Mouse (Mus musculus): Measurements from ENCODE around the gene Gm38392. TPM values are rescaled to one million over a fixed set of nuclear protein-coding genes. Genes with fewer than 3 reads are reported as not detected.
A peak's percentile ranks its signal among the peaks of the same experiment; 100 is the strongest.

Gm38392 gene
- total and polyA plus RNA-seq, 2 experiments from 2014 or later = 0.16 TPM; not detected in 1

GRCm38 (mm10) chr3:88209306-88209705 is 77.7 kb downstream of the Gm38392 start:
- H3K27ac ChIP-seq (ENCODE audit: low read depth, low read length) = peak overlapping the region; percentile 99
- H3K27me3 ChIP-seq (ENCODE audit: insufficient read depth, low read length) = no peaks in the 10 kb centered on the region
- ATAC-seq = no peak

GRCm38 (mm10) chr3:88208226-88208720 is 78.7 kb downstream of the Gm38392 start:
- TF ChIP-seq CTCF (IDR thresholded peaks at IDR 0.05; ENCODE audit: low read depth) = no peak
- Histone ChIP-seq H3K36me3 (ENCODE audit: insufficient read depth) (peaks cover 13% of the 10 kb centered on the region; the same call in 1 of the 2 replicates), H3K27ac (ENCODE audit: low read depth, low read length) (peak overlapping the region; percentile 99), H3K4me3 (ENCODE audit: low read depth, low read length) (peak overlapping the region; percentile 78), H3K4me1 (ENCODE audit: insufficient read depth) (peaks cover 44% of the 10 kb centered on the region), H3K9ac (peak overlapping the region; percentile 96), H3K4me2 (ENCODE audit: low read depth) (peak overlapping the region; percentile 97), H3K27me3 (ENCODE audit: insufficient read depth, low read length) (no peaks in the 10 kb centered on the region), H3K9me3 (ENCODE audit: low read length) (no peaks in the 10 kb centered on the region)
- DNase-seq (peak; percentile 55), ATAC-seq (no peak)
- WGBS = 9% methylated on average over 3 of the region's 3 CpGs

More at GRCm38 (mm10) chr3:88209306-88209705, 77.7 kb downstream of the Gm38392 start:
- 4% methylated on average over 6 of the region's 6 CpGs for WGBS
- no peak for TF ChIP-seq CTCF (IDR thresholded peaks at IDR 0.05; ENCODE audit: low read depth)
- Histone ChIP-seq H3K4me1 (ENCODE audit: insufficient read depth) (peaks cover 40% of the 10 kb centered on the region), H3K4me2 (ENCODE audit: low read depth) (peak overlapping the region; percentile 97), H3K9ac (peak overlapping the region; percentile 96), H3K36me3 (ENCODE audit: insufficient read depth) (peaks cover 13% of the 10 kb centered on the region; the same call in 1 of the 2 replicates), H3K4me3 (ENCODE audit: low read depth, low read length) (peak overlapping the region; percentile 78), H3K9me3 (ENCODE audit: low read length) (no peaks in the 10 kb centered on the region)
- peak; percentile 40 for DNase-seq

- Histone ChIP-seq H3K27me3 (ENCODE audit: insufficient read depth, low read length) (no peaks in the 10 kb centered on the region), H3K36me3 (ENCODE audit: insufficient read depth) (peaks cover 13% of the 10 kb centered on the region; the same call in 1 of the 2 replicates), H3K27ac (ENCODE audit: low read depth, low read length) (peak overlapping the region; percentile 99), H3K4me2 (ENCODE audit: low read depth) (peak overlapping the region; percentile 97), H3K4me3 (ENCODE audit: low read depth, low read length) (peak overlapping the region; percentile 78), H3K9ac (peak overlapping the region; percentile 96), H3K9me3 (ENCODE audit: low read length) (no peaks in the 10 kb centered on the region), H3K4me1 (ENCODE audit: insufficient read depth) (peaks cover 46% of the 10 kb centered on the region)
- WGBS = 3% methylated on average over 15 of the region's 15 CpGs
- TF ChIP-seq CTCF (IDR thresholded peaks at IDR 0.05; ENCODE audit: low read depth) = no peak
- peak; percentile 5 for ATAC-seq
- DNase-seq = no peak
Measured at GRCm38 (mm10) chr3:88207451-88208100, 79.4 kb downstream of the Gm38392 start.

- Histone ChIP-seq H3K4me2 (ENCODE audit: low read depth) (peak overlapping the region; percentile 97), H3K4me1 (ENCODE audit: insufficient read depth) (peaks cover 50% of the 10 kb centered on the region), H3K9ac (peak overlapping the region; percentile 96), H3K9me3 (ENCODE audit: low read length) (no peaks in the 10 kb centered on the region), H3K36me3 (ENCODE audit: insufficient read depth) (peaks cover 13% of the 10 kb centered on the region; the same call in 1 of the 2 replicates), H3K27me3 (ENCODE audit: insufficient read depth, low read length) (no peaks in the 10 kb centered on the region), H3K27ac (ENCODE audit: low read depth, low read length) (peak overlapping the region; percentile 99), H3K4me3 (ENCODE audit: low read depth, low read length) (peak overlapping the region; percentile 78)
- ATAC-seq (peak; percentile 46), DNase-seq (peak; percentile 90)
- 0% methylated on average over 14 of the region's 14 CpGs for WGBS
- no peak for TF ChIP-seq CTCF (IDR thresholded peaks at IDR 0.05; ENCODE audit: low read depth)
Measured at GRCm38 (mm10) chr3:88206901-88207371, 80.1 kb downstream of the Gm38392 start.

GRCm38 (mm10) chr3:88206500-88206899 is 80.5 kb downstream of the Gm38392 start:
- Histone ChIP-seq H3K27me3 (ENCODE audit: insufficient read depth, low read length) (no peaks in the 10 kb centered on the region), H3K9me3 (ENCODE audit: low read length) (no peaks in the 10 kb centered on the region), H3K27ac (ENCODE audit: low read depth, low read length) (peak overlapping the region; percentile 99), H3K4me2 (ENCODE audit: low read depth) (peak overlapping the region; percentile 97), H3K36me3 (ENCODE audit: insufficient read depth) (peaks cover 9% of the 10 kb centered on the region; the same call in 1 of the 2 replicates), H3K4me1 (ENCODE audit: insufficient read depth) (peaks cover 50% of the 10 kb centered on the region), H3K4me3 (ENCODE audit: low read depth, low read length) (peak overlapping the region; percentile 78), H3K9ac (peak overlapping the region; percentile 96)
- peak; percentile 10 for ATAC-seq
- TF ChIP-seq CTCF (IDR thresholded peaks at IDR 0.05; ENCODE audit: low read depth) = 0 out of 2 replicates have a peak, but pooled peaks have one; percentile 16
- WGBS = 2% methylated on average over 3 of the region's 3 CpGs
- peak; percentile 71 for DNase-seq

- TF ChIP-seq CTCF (IDR thresholded peaks at IDR 0.05; ENCODE audit: low read depth) = no peak
- H3K9ac ChIP-seq = peak overlapping the region; percentile 96
- peak overlapping the region; percentile 78 for H3K4me3 ChIP-seq (ENCODE audit: low read depth, low read length)
- H3K4me1 ChIP-seq (ENCODE audit: insufficient read depth) = peaks cover 50% of the 10 kb centered on the region
- H3K27ac ChIP-seq (ENCODE audit: low read depth, low read length) = peak overlapping the region; percentile 99
- DNase-seq (peak; percentile 82), ATAC-seq (peak; percentile 66)
- H3K4me2 ChIP-seq (ENCODE audit: low read depth) = peak overlapping the region; percentile 97
- no peaks in the 10 kb centered on the region for H3K9me3 ChIP-seq (ENCODE audit: low read length)
- WGBS = 5% methylated on average over 8 of the region's 8 CpGs
- H3K36me3 ChIP-seq (ENCODE audit: insufficient read depth) = peaks cover 6% of the 10 kb centered on the region; the same call in 1 of the 2 replicates
- H3K27me3 ChIP-seq (ENCODE audit: insufficient read depth, low read length) = no peaks in the 10 kb centered on the region
Measured at GRCm38 (mm10) chr3:88205563-88206491, 81.2 kb downstream of the Gm38392 start.

Data from forebrain, postnatal 0 days (tissue).